Mouse (Mus musculus) c-Kit-positive CD71-positive TER-119-positive erythroid progenitor cells, embryonic 14.5 days (primary cell): ENCODE data around the gene Gm8947.
"Not testable (repeated sequence)": the region's sequence is repeated elsewhere in the genome, so short reads cannot be mapped to it uniquely, and the experiment has no call there.

Source experiments
- DNase-seq: peaks from one replicate; pipeline ENCODE4 v3.0.0-alpha.2; 2013; ENCODE audit warnings: low spot score

The Gm8947 gene

GRCm38 (mm10) chr1:151192075-151192474, at the start of gene Gm8947:
Gene Gm8947 (plus strand): TSS chr1:151192376.
- DNase-seq = not testable (repeated sequence)

- no peak for DNase-seq
Measured at GRCm38 (mm10) chr1:151144471-151145146, 47.6 kb upstream of the Gm8947 start.

- no peak for DNase-seq
Measured at GRCm38 (mm10) chr1:151147801-151148200, 44.4 kb upstream of the Gm8947 start.

GRCm38 (mm10) chr1:151150211-151150610, 42.0 kb upstream of the Gm8947 start:
- DNase-seq = no peak

- DNase-seq = no peak
Measured at GRCm38 (mm10) chr1:151151089-151151488, 41.1 kb upstream of the Gm8947 start.

- DNase-seq = no peak
Measured at GRCm38 (mm10) chr1:151153056-151153652, 39.0 kb upstream of the Gm8947 start.

GRCm38 (mm10) chr1:151154131-151154530, 38.0 kb upstream of the Gm8947 start:
- DNase-seq = not testable (repeated sequence)

- no peak for DNase-seq
Measured at GRCm38 (mm10) chr1:151156129-151156528, 36.0 kb upstream of the Gm8947 start.

GRCm38 (mm10) chr1:151156777-151157632, 35.2 kb upstream of the Gm8947 start:
- no peak for DNase-seq

GRCm38 (mm10) chr1:151157963-151158856, 34.0 kb upstream of the Gm8947 start:
- no peak for DNase-seq

GRCm38 (mm10) chr1:151158857-151159510, 33.2 kb upstream of the Gm8947 start:
- no peak for DNase-seq

GRCm38 (mm10) chr1:151166031-151166430, 26.1 kb upstream of the Gm8947 start:
- no peak for DNase-seq

GRCm38 (mm10) chr1:151167297-151168047, 24.7 kb upstream of the Gm8947 start:
- no peak for DNase-seq

- DNase-seq = no peak
Measured at GRCm38 (mm10) chr1:151168637-151169036, 23.5 kb upstream of the Gm8947 start.

- DNase-seq = no peak
Measured at GRCm38 (mm10) chr1:151171572-151172461, 20.4 kb upstream of the Gm8947 start.

- DNase-seq = peak; percentile 58
Measured at GRCm38 (mm10) chr1:151177030-151177936, 14.9 kb upstream of the Gm8947 start.

GRCm38 (mm10) chr1:151177937-151178271, 14.3 kb upstream of the Gm8947 start:
- DNase-seq = peak; percentile 69

GRCm38 (mm10) chr1:151178505-151179083, 13.6 kb upstream of the Gm8947 start:
- DNase-seq = no peak
